In the genomic region with DNA sequence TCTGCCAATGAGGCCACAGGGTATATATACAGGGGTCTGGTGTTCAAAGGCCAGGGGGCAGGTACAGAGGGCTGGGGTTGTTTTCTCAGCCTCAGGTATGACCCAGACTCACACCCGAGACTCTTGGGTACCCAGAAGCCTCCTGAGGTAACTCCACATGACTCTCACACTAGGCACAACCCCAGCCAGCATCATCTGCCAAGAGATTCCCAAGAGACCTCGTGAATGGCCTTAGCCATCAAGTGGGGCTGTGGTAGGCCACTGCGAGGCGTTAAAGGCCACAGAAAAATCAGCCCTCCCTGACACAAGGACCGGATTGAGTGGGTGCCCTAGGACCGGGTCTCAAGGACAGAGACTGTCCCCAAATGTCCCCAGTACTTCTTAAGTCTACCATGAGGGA, we compare ENCODE assay signal across 13 mouse cellular contexts. TPM values are rescaled to one million over a fixed set of nuclear protein-coding genes. Genes with fewer than 3 reads are reported as not detected.
A peak's percentile ranks its signal among the peaks of the same experiment; 100 is the strongest.
DNase-seq lines count a peak whose midpoint lies in the region; ATAC-seq lines count a peak whose summit lies in the region.
"Had no signal": no experiment of that assay in that cellular context is flagged by ENCODE, and none has a peak within 500 bp of the region (broad histone marks: within the 10 kb centered on the region; RNA-seq: fewer than 3 reads in every experiment).

No protein-coding gene starts in this region.

- H3K4me3 ChIP-seq in lung, embryonic 16.5 days (ENCODE audit: low read length) = no peak overlapping the region
- no peak overlapping the region for H3K4me3 ChIP-seq in embryonic facial prominence, embryonic 12.5 days
- no peak overlapping the region for H3K4me3 ChIP-seq in limb, embryonic 13.5 days
- H3K4me3 ChIP-seq in heart, embryonic 11.5 days (ENCODE audit: low read depth, low read length) = no peak overlapping the region
- H3K4me3 ChIP-seq: heart, adult 2 months had no signal

- no peak overlapping the region for H3K4me2 ChIP-seq in lung, embryonic 16.5 days (ENCODE audit: low read depth, low read length)
- H3K4me2 ChIP-seq in embryonic facial prominence, embryonic 12.5 days (replicated peaks) = no peak overlapping the region
- 0 out of 2 replicates have a peak overlapping the region, but pooled peaks have one; percentile 27 for H3K4me2 ChIP-seq in limb, embryonic 13.5 days (replicated peaks)
- H3K4me2 ChIP-seq in heart, embryonic 11.5 days = no peak overlapping the region

- ATAC-seq in lung, embryonic 16.5 days (ENCODE audit: low read depth) = no peak
- ATAC-seq in embryonic facial prominence, embryonic 12.5 days (ENCODE audit: insufficient number of reproducible peaks, insufficient read depth, low FRiP score, low TSS enrichment) = no peak
- ATAC-seq in limb, embryonic 13.5 days (ENCODE audit: low FRiP score, low read depth) = no peak
- ATAC-seq in heart, embryonic 11.5 days (replicated peaks; ENCODE audit: insufficient number of reproducible peaks, low FRiP score, low TSS enrichment) = no peak

- 77% methylated on average over 6 of the region's 6 CpGs for WGBS in lung, embryonic 16.5 days
- 83% methylated on average over 6 of the region's 6 CpGs for WGBS in embryonic facial prominence, embryonic 12.5 days
- 78% methylated on average over 6 of the region's 6 CpGs for WGBS in limb, embryonic 13.5 days
- 75% methylated on average over 6 of the region's 6 CpGs for WGBS in heart, embryonic 11.5 days (ENCODE audit: insufficient replicate concordance)

- no peaks in the 10 kb centered on the region for H3K36me3 ChIP-seq in lung, embryonic 16.5 days (ENCODE audit: control insufficient read depth, insufficient read depth, low read length)
- 0 out of 2 replicates have a peak, but pooled peaks cover 2% of the 10 kb centered on the region for H3K36me3 ChIP-seq in embryonic facial prominence, embryonic 12.5 days
- peaks cover 2% of the 10 kb centered on the region; the same call in 1 of the 2 replicates for H3K36me3 ChIP-seq in limb, embryonic 13.5 days
- H3K36me3 ChIP-seq in heart, embryonic 11.5 days (ENCODE audit: control insufficient read depth, insufficient read depth, low read length) = no peaks in the 10 kb centered on the region

- H3K4me1 ChIP-seq in lung, embryonic 16.5 days (replicated peaks; ENCODE audit: control insufficient read depth, insufficient read depth, low read length) = peaks cover 18% of the 10 kb centered on the region
- H3K4me1 ChIP-seq in embryonic facial prominence, embryonic 12.5 days = peaks cover 51% of the 10 kb centered on the region
- peaks cover 68% of the 10 kb centered on the region for H3K4me1 ChIP-seq in limb, embryonic 13.5 days
- H3K4me1 ChIP-seq in heart, embryonic 11.5 days (ENCODE audit: control insufficient read depth, insufficient read depth, low read length) = peaks cover 55% of the 10 kb centered on the region

- no peaks in the 10 kb centered on the region for H3K9me3 ChIP-seq in lung, embryonic 16.5 days (ENCODE audit: control insufficient read depth, low read length)
- no peaks in the 10 kb centered on the region for H3K9me3 ChIP-seq in embryonic facial prominence, embryonic 12.5 days
- no peaks in the 10 kb centered on the region for H3K9me3 ChIP-seq in limb, embryonic 13.5 days
- no peaks in the 10 kb centered on the region for H3K9me3 ChIP-seq in heart, embryonic 11.5 days (replicated peaks; ENCODE audit: control insufficient read depth, low read length)

- DNase-seq in cerebellum, adult 9-11 months = peak; percentile 28
- DNase-seq in cerebellum, adult 8-10 months = no peak
- DNase-seq in lung, postnatal 25 days (ENCODE audit: low spot score) = no peak
- DNase-seq in spleen, adult 12 weeks (ENCODE audit: low spot score) = no peak
- DNase-seq: B cell, adult 2 months; heart, adult 2 months; kidney, adult 2 months; lung, postnatal 10 days; right cerebral cortex, adult 18-20 months had no signal

- H3K27me3 ChIP-seq in lung, embryonic 16.5 days (ENCODE audit: control insufficient read depth, insufficient read depth, low read depth, low read length) = no peaks in the 10 kb centered on the region
- no peaks in the 10 kb centered on the region for H3K27me3 ChIP-seq in embryonic facial prominence, embryonic 12.5 days
- no peaks in the 10 kb centered on the region; the same call in 1 of the 2 replicates for H3K27me3 ChIP-seq in limb, embryonic 13.5 days
- H3K27me3 ChIP-seq in heart, embryonic 11.5 days (ENCODE audit: control insufficient read depth, insufficient read depth, low read length) = no peaks in the 10 kb centered on the region

- peak overlapping the region; percentile 33 for H3K27ac ChIP-seq in lung, embryonic 16.5 days (ENCODE audit: low read length)
- 0 out of 2 replicates have a peak overlapping the region, but pooled peaks have one; percentile 7 for H3K27ac ChIP-seq in embryonic facial prominence, embryonic 12.5 days
- H3K27ac ChIP-seq in limb, embryonic 13.5 days = peak overlapping the region; percentile 70; the same call in 1 of the 2 replicates
- H3K27ac ChIP-seq in heart, embryonic 11.5 days (ENCODE audit: low read depth, low read length) = no peak overlapping the region; the same call in 1 of the 2 replicates
- H3K27ac ChIP-seq: heart, adult 2 months had no signal

- H3K9ac ChIP-seq in lung, embryonic 16.5 days (ENCODE audit: low read length) = 0 out of 2 replicates have a peak overlapping the region, but pooled peaks have one; percentile 6
- H3K9ac ChIP-seq in embryonic facial prominence, embryonic 12.5 days = no peak overlapping the region
- H3K9ac ChIP-seq in limb, embryonic 13.5 days = peak overlapping the region; percentile 31; the same call in 1 of the 2 replicates
- H3K9ac ChIP-seq in heart, embryonic 11.5 days (ENCODE audit: low read depth, low read length) = no peak overlapping the region

RNA-seq across cellular contexts. Expression of a gene that starts 33.1 kb away (rescaled TPM):
- 2.4 and 4.4 TPM in 2 replicates for polyA plus RNA-seq in lung, embryonic 16.5 days (2015; fragmentation: Nextera tagmentation; extraction: Ambion mirVana)
- polyA plus RNA-seq in embryonic facial prominence, embryonic 12.5 days (2016; fragmentation: Nextera tagmentation; extraction: Ambion mirVana) = 3.4 and 4.3 TPM in 2 replicates
- 4.1 and 4.4 TPM in 2 replicates for polyA plus RNA-seq in limb, embryonic 13.5 days (2015; fragmentation: Nextera tagmentation; extraction: Ambion mirVana)
- 4.0 and 5.6 TPM in 2 replicates for polyA plus RNA-seq in heart, embryonic 11.5 days (2014; fragmentation: Nextera tagmentation; extraction: Ambion mirVana)

RNA-seq across cellular contexts. Expression of a gene that starts 33.4 kb away (rescaled TPM):
- polyA plus RNA-seq in lung, embryonic 16.5 days (2015; fragmentation: Nextera tagmentation; extraction: Ambion mirVana) = 85.0 and 88.8 TPM in 2 replicates
- 98.4 and 103 TPM in 2 replicates for polyA plus RNA-seq in embryonic facial prominence, embryonic 12.5 days (2016; fragmentation: Nextera tagmentation; extraction: Ambion mirVana)
- 93.2 and 96.1 TPM in 2 replicates for polyA plus RNA-seq in limb, embryonic 13.5 days (2015; fragmentation: Nextera tagmentation; extraction: Ambion mirVana)
- polyA plus RNA-seq in heart, embryonic 11.5 days (2014; fragmentation: Nextera tagmentation; extraction: Ambion mirVana) = 62.4 and 64.4 TPM in 2 replicates

Comparison
In these comparisons a context has a peak if more than half of its experiments do, and no peak if none do; other contexts are left out.
1. H3K9ac ChIP-seq: peak in lung, embryonic 16.5 days (single experiment) and limb, embryonic 13.5 days (single experiment); none in embryonic facial prominence, embryonic 12.5 days (single experiment) and heart, embryonic 11.5 days (single experiment).